Mouse (Mus musculus): ENCODE results near the gene Hsf2. TPM values are rescaled to one million over a fixed set of nuclear protein-coding genes. Genes with fewer than 3 reads are reported as not detected.

Hsf2 gene
- polyA plus RNA-seq (2014; fragmentation: Illumina TruSeq; extraction: RNeasy Lipid Tissue Mini Kit (QIAGEN cat#74804); ENCODE audit: low read depth, low replicate concordance), result 13.5 TPM

GRCm38 (mm10) chr10:57485908-57486541 is at the start of gene Hsf2:
Gene Hsf2, plus strand, starts transcription at chr10:57486385.

DNA sequence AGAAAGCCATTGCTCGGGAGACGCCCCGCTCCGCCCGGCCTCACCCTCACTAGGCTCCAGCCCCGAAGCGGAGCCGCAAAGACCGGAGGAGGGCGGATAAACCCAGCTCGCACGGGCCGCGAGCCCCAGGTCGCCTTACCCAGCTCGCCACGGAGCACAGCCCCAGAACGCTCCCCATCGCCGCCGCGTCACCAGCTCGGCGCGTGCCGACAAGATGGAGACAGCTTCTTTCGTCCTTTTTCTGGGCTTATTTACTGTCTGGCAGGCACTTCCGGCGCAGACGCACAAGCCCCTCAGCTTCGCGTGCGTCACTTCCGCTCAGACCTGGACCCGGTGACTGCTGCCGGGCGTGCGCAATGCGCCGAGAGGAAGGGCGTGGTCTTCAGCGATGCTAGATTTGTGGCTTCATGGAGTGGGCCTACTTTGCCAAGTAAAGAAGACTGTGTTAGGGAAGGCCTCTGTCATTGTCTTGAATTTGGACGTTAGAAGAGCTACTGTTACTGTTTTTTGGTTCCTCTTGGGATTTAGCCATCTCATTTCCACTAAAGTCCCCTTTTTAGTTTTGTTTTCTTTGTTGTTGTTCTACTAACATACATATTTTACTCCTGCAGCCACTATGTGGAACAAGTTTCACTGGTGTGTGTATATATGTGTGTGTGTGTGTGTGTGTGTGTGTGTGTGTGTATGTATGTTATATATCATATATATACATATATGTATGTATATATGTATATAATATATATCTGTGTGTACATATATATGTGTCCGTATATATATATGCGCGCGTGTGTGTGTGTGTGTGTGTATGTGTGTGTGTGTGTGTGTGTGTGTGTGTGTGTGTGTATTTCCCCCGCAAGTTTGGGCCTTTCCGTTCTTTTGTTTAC is 46.3 kb downstream of the Hsf2 start, which contains the start of gene Serinc1:
Gene Serinc1, minus strand, starts transcription at position 313 of the 884 bp plus-strand sequence.

Other genes with a start within 250 kb of the Hsf2 start
- gene Serinc1, start 46.1 kb downstream of the Hsf2 start, polyA plus RNA-seq (2014; fragmentation: Illumina TruSeq; extraction: RNeasy Lipid Tissue Mini Kit (QIAGEN cat#74804); ENCODE audit: low read depth, low replicate concordance), result 162 TPM
- gene Pkib, start 145.6 kb downstream of the Hsf2 start, polyA plus RNA-seq (2014; fragmentation: Illumina TruSeq; extraction: RNeasy Lipid Tissue Mini Kit (QIAGEN cat#74804); ENCODE audit: low read depth, low replicate concordance), result 12.7 TPM

Data from adipose tissue, adult 10 weeks (tissue).